Mouse (Mus musculus) telencephalon, adult 2 months (tissue): ENCODE measurements around the gene Nlrp14.
"Not testable (repeated sequence)": the region's sequence is repeated elsewhere in the genome, so short reads cannot be mapped to it uniquely, and the experiment has no call there.

Experiments used
- DNase-seq: peaks from one replicate; pipeline ENCODE4 v3.0.0-alpha.2; 2011; ENCODE audit warnings: low read depth, low spot score

The Nlrp14 gene

DNA sequence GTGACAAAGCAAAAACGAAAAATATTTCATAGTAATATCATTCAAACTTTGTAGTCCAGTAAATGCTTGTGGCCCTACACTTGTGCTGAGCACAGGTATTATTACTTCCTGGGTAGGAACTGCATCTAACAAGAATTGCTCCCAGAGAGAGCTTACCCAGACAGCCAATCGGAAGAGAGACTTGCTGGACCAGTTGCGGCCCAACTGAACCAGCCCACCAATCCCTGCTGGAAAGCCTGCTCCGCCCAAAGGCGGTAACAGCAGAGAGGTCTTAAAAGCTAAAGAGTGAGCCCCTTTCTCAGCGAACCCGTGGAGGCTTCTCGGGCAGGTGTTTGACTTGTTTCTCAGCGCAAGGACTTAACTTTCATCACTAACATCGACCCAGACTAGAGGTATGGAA, at the start of gene Nlrp14:
Gene Nlrp14 (plus strand): TSS at position 301 of the 400 bp plus-strand sequence.
- DNase-seq = no peak

GRCm38 (mm10) chr7:107130983-107131382, 35.8 kb upstream of the Nlrp14 start, which contains the start of gene Olfr715:
Gene Olfr715, minus strand, starts transcription at chr7:107131083.
- DNase-seq = not testable (repeated sequence)

- not testable (repeated sequence) for DNase-seq
Measured at GRCm38 (mm10) chr7:107138027-107138426, 28.8 kb upstream of the Nlrp14 start, which contains the start of gene Olfr716. Gene Olfr716, plus strand, starts transcription at chr7:107138327.

- DNase-seq = no peak
Measured at GRCm38 (mm10) chr7:107180406-107180805, 13.6 kb downstream of the Nlrp14 start.

GRCm38 (mm10) chr7:107201817-107202216, 35.0 kb downstream of the Nlrp14 start:
- DNase-seq = no peak

- DNase-seq = no peak
Measured at GRCm38 (mm10) chr7:107207843-107208242, 41.1 kb downstream of the Nlrp14 start.

DNA sequence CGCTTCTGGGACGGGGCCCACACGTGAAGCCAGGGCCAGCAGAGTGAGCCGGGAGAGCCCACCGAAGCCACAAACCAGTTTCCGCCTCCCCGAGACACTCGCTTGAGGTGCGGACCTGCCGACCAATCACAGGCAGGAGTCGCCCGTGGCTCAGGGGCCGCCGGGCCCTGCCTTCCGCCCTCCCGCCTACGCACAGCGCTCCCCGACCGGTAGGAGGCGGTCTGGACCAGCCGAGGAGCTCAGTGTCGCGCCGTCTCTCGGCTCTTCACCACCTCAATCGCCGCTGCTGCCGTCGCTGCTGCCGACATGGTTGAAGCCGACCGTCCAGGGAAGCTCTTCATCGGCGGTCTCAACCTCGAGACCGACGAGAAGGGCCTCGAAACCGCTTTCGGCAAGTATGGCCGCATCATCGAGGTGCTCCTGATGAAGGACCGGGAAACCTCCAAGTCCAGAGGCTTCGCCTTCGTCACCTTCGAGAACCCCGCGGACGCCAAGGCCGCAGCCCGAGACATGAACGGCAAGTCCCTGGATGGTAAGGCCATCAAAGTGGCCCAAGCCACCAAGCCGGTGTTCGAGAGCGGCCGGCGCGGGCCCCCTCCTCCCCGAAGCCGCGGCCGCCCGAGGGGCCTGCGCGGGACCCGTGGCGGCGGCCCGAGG, 42.5 kb downstream of the Nlrp14 start, which contains the start of gene Rbmxl2:
Gene Rbmxl2 (plus strand): TSS at position 242 of the 657 bp plus-strand sequence.
- DNase-seq = no peak

DNA sequence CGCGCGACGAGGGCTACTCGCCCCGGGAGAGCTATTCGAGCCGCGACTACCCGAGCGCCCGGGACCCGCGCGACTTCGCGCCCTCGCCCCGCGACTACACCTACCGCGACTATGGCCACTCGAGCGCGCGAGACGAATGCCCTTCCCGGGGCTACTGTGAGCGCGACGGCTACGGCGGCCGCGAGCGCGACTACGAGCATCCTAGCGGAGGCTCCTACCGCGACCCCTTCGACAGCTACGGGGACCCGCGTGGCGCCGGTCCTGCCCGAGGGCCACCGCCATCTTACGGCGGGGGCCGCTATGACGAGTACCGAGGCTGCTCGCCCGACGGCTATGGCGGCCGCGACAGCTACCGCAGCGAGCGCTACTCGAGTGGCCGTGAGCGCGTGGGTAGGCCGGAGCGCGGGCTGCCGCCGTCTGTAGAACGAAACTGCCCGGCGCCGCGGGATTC, 43.4 kb downstream of the Nlrp14 start:
- no peak for DNase-seq

- DNase-seq = no peak
Measured at GRCm38 (mm10) chr7:107215723-107216122, 48.9 kb downstream of the Nlrp14 start.

DNA sequence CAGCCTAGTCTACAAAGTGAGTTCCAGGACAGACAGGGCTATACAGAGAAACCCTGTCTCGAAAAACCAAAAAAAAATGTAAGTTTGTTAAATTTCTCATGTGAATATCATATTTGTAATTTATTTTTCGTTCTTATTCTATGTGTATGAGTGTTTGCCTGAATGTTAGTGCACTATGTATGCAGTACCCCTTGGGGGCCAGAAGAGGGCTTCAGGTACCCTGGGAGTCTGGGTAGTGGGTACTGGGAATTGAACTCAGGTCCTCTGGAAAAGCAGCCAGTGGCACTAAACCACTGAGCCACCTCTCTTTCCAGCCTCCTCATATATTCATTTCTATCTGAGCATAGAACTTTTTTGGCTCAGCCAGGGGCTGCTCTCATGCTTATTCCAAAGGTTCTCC, 50.1 kb downstream of the Nlrp14 start:
- DNase-seq = no peak

DNA sequence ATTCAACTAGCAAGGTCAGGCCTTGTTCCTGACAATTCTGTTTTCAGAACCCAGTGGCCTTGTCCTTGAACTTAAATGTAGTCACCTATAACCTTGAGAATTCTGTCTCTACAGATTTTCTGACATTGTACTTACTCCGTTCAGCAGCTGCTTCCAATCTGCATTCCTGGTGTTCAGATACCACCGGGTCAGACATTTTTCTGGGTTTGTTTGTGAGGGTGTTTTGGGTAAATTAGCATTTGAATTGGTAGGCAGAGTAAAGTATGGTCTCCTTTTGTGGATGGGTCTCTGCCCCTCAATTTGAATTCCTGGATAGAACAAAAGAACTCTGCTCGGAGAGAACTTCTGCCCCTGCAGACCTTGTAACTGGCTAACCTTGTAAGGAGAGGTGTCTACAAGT, 70.1 kb downstream of the Nlrp14 start:
- DNase-seq = no peak

DNA sequence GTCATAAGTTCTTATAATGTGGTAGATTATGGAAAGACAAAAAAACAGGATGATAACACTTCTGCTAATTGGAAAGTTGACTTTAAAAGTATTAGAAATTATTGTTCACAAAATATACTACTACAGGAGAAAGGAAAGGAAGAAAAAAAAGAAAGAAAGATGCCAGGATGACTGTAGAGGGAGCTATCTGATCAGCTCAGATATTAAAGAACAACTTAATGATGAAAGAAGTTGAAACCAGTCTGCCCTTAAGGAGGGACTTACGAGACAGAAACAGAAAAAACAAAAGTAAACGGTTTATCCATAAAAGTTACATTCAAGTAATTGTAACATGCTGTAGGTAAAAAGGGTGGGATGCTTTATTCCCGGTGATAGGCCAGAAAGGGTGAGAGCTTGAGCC, 70.7 kb downstream of the Nlrp14 start:
- no peak for DNase-seq

DNA sequence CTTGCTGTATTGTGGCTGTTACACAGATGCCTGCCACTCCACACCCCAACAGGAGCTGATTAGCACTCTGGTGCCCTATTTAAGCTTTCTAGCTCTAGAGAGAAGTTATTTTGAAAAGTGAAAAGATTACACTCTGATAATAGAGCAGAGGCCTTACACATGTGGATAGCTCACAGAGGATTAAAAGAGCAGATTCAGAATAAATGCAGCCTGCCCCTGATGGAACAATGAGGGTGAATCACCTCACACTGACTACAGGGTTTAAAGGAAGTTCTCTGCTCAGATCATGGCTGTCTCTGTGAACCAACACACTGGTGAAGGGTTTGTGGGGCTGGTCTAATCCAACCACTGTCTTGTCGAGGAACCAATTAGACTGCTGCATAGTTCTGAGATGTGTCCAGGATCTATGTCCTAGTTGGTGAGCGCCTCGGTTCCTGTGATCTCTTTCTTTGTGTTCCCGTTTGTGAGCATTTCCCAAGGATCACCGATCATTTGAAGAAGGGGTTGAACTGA, 74.6 kb downstream of the Nlrp14 start:
- no peak for DNase-seq
